Mouse (Mus musculus) CH12.LX (cell line): ENCODE data around the gene Marveld1.

Experiments used
- CHD2 ChIP-seq: IDR thresholded peaks from 2 replicates; pipeline ENCODE4 v1.6.1; 2011; ENCODE audit warnings: low read length, improper control_type of control experiment
- CTCF ChIP-seq, 2 experiments: IDR thresholded peaks in 1 of 2; conservative IDR thresholded peaks in 1 of 2; 2 replicates each; pipeline ENCODE4 v1.5.1; 2011 to 2012; ENCODE audit warnings: low read depth in 2 of 2, low read length in 2 of 2, improper control_type of control experiment in 1 of 2, inconsistent platforms in 1 of 2, mild to moderate bottlenecking in 1 of 2, moderate library complexity in 1 of 2
- EP300 ChIP-seq: IDR thresholded peaks from 2 replicates; pipeline ENCODE4 v1.6.1; 2011; ENCODE audit warnings: low read length, improper control_type of control experiment
- ETS1 ChIP-seq: conservative IDR thresholded peaks from 2 replicates; pipeline ENCODE4 v1.6.1; 2012; ENCODE audit warnings: low read depth, mild to moderate bottlenecking, inconsistent platforms, low read length, improper control_type of control experiment, moderate library complexity
- MAX ChIP-seq: IDR thresholded peaks from 2 replicates; pipeline ENCODE4 v1.6.1; 2011; ENCODE audit warnings: low read length, improper control_type of control experiment
- POLR2A ChIP-seq: IDR thresholded peaks from 2 replicates; pipeline ENCODE4 v1.6.1; 2011; ENCODE audit warnings: low read depth, mild to moderate bottlenecking, improper control_type of control experiment, low read length
- POLR2AphosphoS2 ChIP-seq: IDR thresholded peaks from 2 replicates; pipeline ENCODE4 v1.6.1; 2011; ENCODE audit warnings: low read depth, low read length, improper control_type of control experiment
- USF1 ChIP-seq: IDR thresholded peaks from 2 replicates; pipeline ENCODE4 v1.6.1; 2014; ENCODE audit warnings: low read depth, mild to moderate bottlenecking, inconsistent platforms, low read length, improper control_type of control experiment

DNA sequence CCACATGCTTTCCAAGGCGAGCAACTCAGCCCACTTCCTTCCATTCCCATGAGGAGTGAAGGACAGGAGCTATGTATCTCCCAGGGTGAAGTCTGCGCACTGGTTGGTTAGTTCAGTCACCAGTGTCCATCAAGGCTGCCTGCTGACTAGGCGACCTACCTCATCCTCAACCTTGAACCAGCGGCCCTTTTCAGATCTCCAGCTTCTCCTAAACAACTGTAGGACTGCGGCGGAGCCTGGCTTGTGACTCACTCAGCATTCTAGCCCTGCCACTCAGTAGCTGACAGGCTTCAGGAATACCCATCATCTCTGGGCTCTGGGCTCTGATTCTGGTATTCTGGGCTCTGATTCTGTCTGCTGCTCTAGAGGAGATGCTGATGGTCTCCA, 21.0 kb upstream of the Marveld1 start:
- TF ChIP-seq POLR2AphosphoS2 = no peak
- TF ChIP-seq MAX = no peak
- no peak for TF ChIP-seq POLR2A
- no peak for TF ChIP-seq USF1
- no peak for TF ChIP-seq ETS1
- TF ChIP-seq EP300 = no peak
- no peak for TF ChIP-seq CTCF (conservative IDR thresholded peaks at IDR 0.05 in 1 of 2, IDR thresholded peaks at IDR 0.05 in 1 of 2; ENCODE audit: low read depth in 2 of 2, low read length in 2 of 2)
- no peak for TF ChIP-seq CHD2
